Mouse (Mus musculus) hindbrain, embryonic 11.5 days (tissue): ENCODE measurements at regions not wholly inside any gene's neighbourhood (a gene's known extent, or its start where the extent isn't known, plus 50 kb on each side); places are given as distances from the start of the nearest gene placed in this dataset.

Experiments
- ATAC-seq: fragments of 200-750 bp; cut with Nextera tagmentation; 2 replicates; pipeline ENCODE4 v1.8.0; 2017; ENCODE audit warnings: mild to moderate bottlenecking, moderate TSS enrichment, moderate library complexity; ENCODE audit not compliant: low FRiP score
- DNase-seq: peaks from one replicate; pipeline ENCODE4 v3.0.0-alpha.2; 2015; ENCODE audit warnings: low spot score
- H3K27ac ChIP-seq: fragments of 300-500 bp; sonication (generic); 2 replicates; pipeline ENCODE4 v1.5.1; 2014; ENCODE audit warnings: mild to moderate bottlenecking, low read depth, low read length
- H3K27me3 ChIP-seq: fragments of 300-500 bp; sonication (generic); 2 replicates; pipeline ENCODE4 v1.6.1; 2014; ENCODE audit warnings: mild to moderate bottlenecking, low read length, moderate library complexity, mixed read lengths; ENCODE audit not compliant: control insufficient read depth, insufficient read depth
- H3K36me3 ChIP-seq: fragments of 300-500 bp; sonication (generic); 2 replicates; pipeline ENCODE4 v1.6.1; 2014; ENCODE audit warnings: mild to moderate bottlenecking, low read length, moderate library complexity, mixed read lengths; ENCODE audit not compliant: control insufficient read depth, insufficient read depth
- H3K4me1 ChIP-seq: fragments of 300-500 bp; sonication (generic); replicated peaks from 2 replicates; pipeline ENCODE4 v1.6.1; 2014; ENCODE audit warnings: low read length, mixed read lengths; ENCODE audit not compliant: control insufficient read depth, insufficient read depth
- H3K4me2 ChIP-seq: fragments of 300-500 bp; sonication (generic); replicated peaks from 2 replicates; pipeline ENCODE4 v1.6.1; 2014; ENCODE audit warnings: mild to moderate bottlenecking, low read depth, low read length
- H3K4me3 ChIP-seq: fragments of 300-500 bp; sonication (generic); 2 replicates; pipeline ENCODE4 v1.5.1; 2014; ENCODE audit warnings: low read depth, low read length
- H3K9ac ChIP-seq: fragments of 300-500 bp; sonication (generic); 2 replicates; pipeline ENCODE4 v1.6.1; 2014; ENCODE audit warnings: low read depth, low read length
- H3K9me3 ChIP-seq: fragments of 300-500 bp; sonication (generic); 2 replicates; pipeline ENCODE4 v1.6.1; 2016; ENCODE audit warnings: low read length; ENCODE audit not compliant: control insufficient read depth
- WGBS: fragments of 180-500 bp; shearing (Covaris S2); extraction: QIAGEN DNeasy Blood & Tissue Kit; methylation state at CpG from one replicate; pipeline ENCODE4 v1.1.7; 2014; 5-methylcytosine and 5-hydroxymethylcytosine counted together

GRCm38 (mm10) chr3:35232487-35232886 is 521.4 kb upstream of the Atp11b start:
- no peaks in the 10 kb centered on the region; the same call in 1 of the 2 replicates for H3K4me1 ChIP-seq
- H3K9ac ChIP-seq, result no peak overlapping the region
- H3K36me3 ChIP-seq, result no peaks in the 10 kb centered on the region
- WGBS, result 89% methylated on average over 1 of the region's 1 CpGs
- no peak for ATAC-seq
- DNase-seq, result no peak
- no peaks in the 10 kb centered on the region for H3K27me3 ChIP-seq
- no peaks in the 10 kb centered on the region for H3K9me3 ChIP-seq
- H3K4me3 ChIP-seq, result no peak overlapping the region
- no peak overlapping the region for H3K27ac ChIP-seq
- no peak overlapping the region for H3K4me2 ChIP-seq

GRCm38 (mm10) chr3:35235066-35235465 is 518.8 kb upstream of the Atp11b start:
- no peak for DNase-seq
- WGBS, result 84% methylated on average over 3 of the region's 3 CpGs

DNA sequence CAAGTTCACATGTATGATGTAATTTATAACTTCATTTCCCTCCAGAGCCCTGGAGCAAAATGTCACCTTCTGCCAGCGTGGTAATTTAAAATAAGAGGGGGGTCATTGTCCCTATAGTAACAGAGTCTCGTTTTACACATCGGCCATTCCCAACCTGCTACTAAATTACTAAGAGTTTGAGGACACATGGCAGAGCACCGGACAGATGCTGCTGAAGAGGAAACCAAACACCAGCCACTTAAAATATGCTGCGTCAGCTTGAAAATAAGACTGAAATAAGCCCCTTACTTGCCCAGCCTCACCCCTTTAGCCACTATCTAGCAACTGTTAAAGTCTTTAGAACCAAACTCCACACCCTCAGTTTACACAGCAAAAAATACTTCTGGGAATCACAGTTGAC is 518.1 kb upstream of the Atp11b start:
- Histone ChIP-seq H3K9ac (no peak overlapping the region), H3K9me3 (no peaks in the 10 kb centered on the region), H3K4me3 (no peak overlapping the region), H3K27ac (no peak overlapping the region), H3K27me3 (no peaks in the 10 kb centered on the region), H3K4me2 (no peak overlapping the region), H3K36me3 (no peaks in the 10 kb centered on the region), H3K4me1 (no peaks in the 10 kb centered on the region; the same call in 1 of the 2 replicates)
- ATAC-seq, result no peak
- no peak for DNase-seq
- 42% methylated on average over 5 of the region's 5 CpGs for WGBS

More at GRCm38 (mm10) chr3:35235066-35235465, 518.8 kb upstream of the Atp11b start:
- H3K9ac ChIP-seq, result no peak overlapping the region
- no peak overlapping the region for H3K4me3 ChIP-seq
- no peaks in the 10 kb centered on the region for H3K9me3 ChIP-seq
- H3K36me3 ChIP-seq, result no peaks in the 10 kb centered on the region
- no peak overlapping the region for H3K4me2 ChIP-seq
- H3K4me1 ChIP-seq, result no peaks in the 10 kb centered on the region; the same call in 1 of the 2 replicates
- no peaks in the 10 kb centered on the region for H3K27me3 ChIP-seq
- H3K27ac ChIP-seq, result no peak overlapping the region
- no peak for ATAC-seq

DNA sequence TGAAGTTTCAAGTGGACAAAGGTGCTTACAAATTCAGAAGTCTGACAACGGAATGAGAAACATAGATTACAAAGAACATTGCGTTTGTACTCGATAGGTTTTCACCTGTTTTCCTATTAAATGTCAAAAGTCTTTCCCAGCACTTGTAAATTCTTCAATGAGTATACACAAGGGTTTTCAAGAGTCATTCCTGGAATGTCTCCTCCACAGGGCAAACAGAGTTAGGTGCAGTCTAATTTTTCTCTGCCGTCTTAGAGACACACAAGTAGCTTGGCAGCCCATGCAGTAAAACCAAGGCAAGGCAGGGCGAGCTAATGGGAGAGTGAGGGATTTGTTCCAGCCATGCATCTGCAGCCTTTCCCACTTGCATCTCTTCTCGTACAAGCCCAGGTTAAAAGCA is 516.6 kb upstream of the Atp11b start:
- no peak overlapping the region for H3K27ac ChIP-seq
- ATAC-seq (no peak), DNase-seq (no peak)
- H3K9ac ChIP-seq, result no peak overlapping the region
- 87% methylated on average over 6 of the region's 6 CpGs for WGBS
- H3K27me3 ChIP-seq, result no peaks in the 10 kb centered on the region
- no peaks in the 10 kb centered on the region for H3K36me3 ChIP-seq
- peaks cover under 1% of the 10 kb centered on the region for H3K4me1 ChIP-seq
- H3K4me3 ChIP-seq, result no peak overlapping the region
- H3K9me3 ChIP-seq, result no peaks in the 10 kb centered on the region
- H3K4me2 ChIP-seq, result no peak overlapping the region

GRCm38 (mm10) chr3:35242349-35242748 is 511.6 kb upstream of the Atp11b start:
- DNase-seq, result no peak
- H3K4me3 ChIP-seq, result no peak overlapping the region
- no peaks in the 10 kb centered on the region for H3K9me3 ChIP-seq
- H3K9ac ChIP-seq, result no peak overlapping the region
- ATAC-seq, result no peak
- no peak overlapping the region for H3K4me2 ChIP-seq
- no peaks in the 10 kb centered on the region for H3K36me3 ChIP-seq
- peaks cover 10% of the 10 kb centered on the region; the same call in 1 of the 2 replicates for H3K4me1 ChIP-seq
- 43% methylated on average over 6 of the region's 6 CpGs for WGBS
- H3K27me3 ChIP-seq, result no peaks in the 10 kb centered on the region
- H3K27ac ChIP-seq, result no peak overlapping the region

GRCm38 (mm10) chr3:35242871-35243529 is 510.9 kb upstream of the Atp11b start:
- Histone ChIP-seq H3K4me2 (no peak overlapping the region), H3K9ac (no peak overlapping the region), H3K9me3 (no peaks in the 10 kb centered on the region), H3K27ac (no peak overlapping the region), H3K36me3 (no peaks in the 10 kb centered on the region), H3K4me3 (no peak overlapping the region), H3K4me1 (peaks cover 10% of the 10 kb centered on the region; the same call in 1 of the 2 replicates), H3K27me3 (no peaks in the 10 kb centered on the region)
- WGBS, result 55% methylated on average over 10 of the region's 10 CpGs
- DNase-seq, result no peak
- no peak for ATAC-seq

DNA sequence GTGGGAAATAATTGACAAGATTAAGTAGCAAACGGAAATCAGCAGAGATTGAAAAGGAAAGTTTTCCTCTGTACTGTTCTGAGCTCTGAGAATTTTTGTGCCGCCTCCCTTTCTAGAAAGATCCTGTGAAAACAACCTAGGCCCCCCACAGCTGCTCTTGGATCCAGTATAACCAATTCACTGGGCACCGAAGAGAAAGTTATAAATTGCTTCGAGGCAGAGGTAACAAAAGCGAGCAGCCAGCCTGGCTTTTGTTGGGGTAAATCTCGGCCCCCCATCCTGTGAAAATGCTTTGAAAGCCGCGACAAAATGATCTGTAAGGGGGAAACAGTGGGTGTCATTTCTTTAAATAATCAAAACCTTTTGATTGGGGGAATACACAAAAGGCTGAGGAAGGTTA is 508.9 kb upstream of the Atp11b start:
- Histone ChIP-seq H3K4me3 (no peak overlapping the region), H3K27me3 (no peaks in the 10 kb centered on the region), H3K36me3 (no peaks in the 10 kb centered on the region), H3K4me1 (peaks cover 10% of the 10 kb centered on the region; the same call in 1 of the 2 replicates), H3K9me3 (no peaks in the 10 kb centered on the region), H3K27ac (no peak overlapping the region), H3K4me2 (no peak overlapping the region), H3K9ac (0 out of 2 replicates have a peak overlapping the region, but pooled peaks have one; percentile 3)
- WGBS, result 10% methylated on average over 8 of the region's 8 CpGs
- peak; percentile 27 for DNase-seq
- no peak for ATAC-seq

DNA sequence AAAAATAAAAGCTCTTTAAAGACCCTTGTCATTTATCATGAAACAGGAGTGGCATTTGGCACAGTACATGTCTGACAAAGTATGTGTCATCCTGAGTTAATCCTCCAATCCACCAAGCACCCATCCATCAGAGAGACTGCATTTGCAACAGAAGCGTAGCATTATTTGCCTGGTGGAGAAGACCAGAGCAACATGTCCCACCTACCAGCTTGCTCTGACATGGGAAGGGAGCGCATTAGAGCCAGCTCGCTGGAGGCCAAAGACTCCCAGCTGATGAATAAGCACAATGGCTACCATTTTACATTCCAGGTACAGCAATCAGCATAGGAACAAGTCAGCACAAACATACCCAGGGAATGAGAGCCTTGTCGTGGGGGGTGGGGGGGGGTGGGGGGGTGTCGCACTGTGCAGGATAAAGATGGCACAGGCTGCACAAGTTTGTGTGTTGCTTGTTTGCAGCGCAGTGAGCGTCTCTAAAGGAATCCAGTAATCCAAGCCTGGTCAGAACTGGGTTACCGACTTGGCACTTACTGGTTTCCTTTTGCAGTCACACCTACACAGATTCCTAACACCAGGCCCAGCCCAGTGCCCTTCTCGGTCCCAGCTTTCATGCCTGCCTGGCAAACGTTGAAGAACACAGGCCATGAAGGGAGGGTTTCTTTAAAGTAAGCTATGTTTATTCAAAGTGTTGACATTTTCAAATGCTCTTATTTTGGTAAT is 507.8 kb upstream of the Atp11b start:
- Histone ChIP-seq H3K9me3 (no peaks in the 10 kb centered on the region), H3K36me3 (no peaks in the 10 kb centered on the region), H3K27ac (no peak overlapping the region), H3K9ac (no peak overlapping the region), H3K27me3 (no peaks in the 10 kb centered on the region), H3K4me2 (no peak overlapping the region), H3K4me1 (peaks cover 10% of the 10 kb centered on the region; the same call in 1 of the 2 replicates), H3K4me3 (no peak overlapping the region)
- peak; percentile 26 for DNase-seq
- ATAC-seq, result peak; percentile 45; the same call in 1 of the 2 replicates
- 58% methylated on average over 10 of the region's 10 CpGs for WGBS

- DNase-seq (no peak), ATAC-seq (no peak)
- Histone ChIP-seq H3K27ac (no peak overlapping the region), H3K9me3 (no peaks in the 10 kb centered on the region), H3K4me1 (peaks cover 3% of the 10 kb centered on the region; the same call in 1 of the 2 replicates), H3K36me3 (no peaks in the 10 kb centered on the region), H3K27me3 (no peaks in the 10 kb centered on the region), H3K4me2 (no peak overlapping the region), H3K4me3 (no peak overlapping the region), H3K9ac (no peak overlapping the region)
- WGBS, result 80% methylated on average over 10 of the region's 10 CpGs
Observed at GRCm38 (mm10) chr3:35249160-35249559, 504.7 kb upstream of the Atp11b start.
